Mouse (Mus musculus): ENCODE measurements around the gene Fes. TPM values are rescaled to one million over a fixed set of nuclear protein-coding genes. Genes with fewer than 3 reads are reported as not detected.
"Not testable (repeated sequence)": the region's sequence is repeated elsewhere in the genome, so short reads cannot be mapped to it uniquely, and the experiment has no call there.

The Fes gene
- total RNA-seq, 2 experiments from 2014 or later, result 117 to 158 TPM

- no peak for ATAC-seq (replicated peaks; ENCODE audit: poor library complexity)
Measured at GRCm38 (mm10) chr7:80405188-80405695, 17.5 kb upstream of the Fes start, which contains the start of gene Furin. Furin (minus strand) TSS chr7:80405436.

GRCm38 (mm10) chr7:80404101-80404894 is 16.6 kb upstream of the Fes start:
- ATAC-seq (replicated peaks; ENCODE audit: poor library complexity), result peak; percentile 61

GRCm38 (mm10) chr7:80403551-80403950 is 15.8 kb upstream of the Fes start:
- 0 out of 2 replicates have a peak, but pooled peaks have one; percentile 3 for ATAC-seq (replicated peaks; ENCODE audit: poor library complexity)

- ATAC-seq (replicated peaks; ENCODE audit: poor library complexity), result 0 out of 2 replicates have a peak, but pooled peaks have one; percentile 13
Measured at GRCm38 (mm10) chr7:80402651-80403321, 15.0 kb upstream of the Fes start.

GRCm38 (mm10) chr7:80401860-80402641 is 14.3 kb upstream of the Fes start:
- no peak for ATAC-seq (replicated peaks; ENCODE audit: poor library complexity)

- ATAC-seq (replicated peaks; ENCODE audit: poor library complexity), result no peak
Measured at GRCm38 (mm10) chr7:80401041-80401859, 13.5 kb upstream of the Fes start.

GRCm38 (mm10) chr7:80400571-80400970 is 12.8 kb upstream of the Fes start:
- ATAC-seq (replicated peaks; ENCODE audit: poor library complexity), result no peak

GRCm38 (mm10) chr7:80400099-80400498 is 12.4 kb upstream of the Fes start:
- ATAC-seq (replicated peaks; ENCODE audit: poor library complexity), result peak; percentile 21; the same call in 1 of the 2 replicates

- no peak for ATAC-seq (replicated peaks; ENCODE audit: poor library complexity)
Measured at GRCm38 (mm10) chr7:80398654-80399444, 11.1 kb upstream of the Fes start.

GRCm38 (mm10) chr7:80397986-80398385 is 10.2 kb upstream of the Fes start:
- ATAC-seq (replicated peaks; ENCODE audit: poor library complexity), result no peak

- not testable (repeated sequence) for ATAC-seq (replicated peaks; ENCODE audit: poor library complexity)
Measured at GRCm38 (mm10) chr7:80396427-80396826, 8.7 kb upstream of the Fes start.

GRCm38 (mm10) chr7:80394600-80394999 is 6.9 kb upstream of the Fes start:
- ATAC-seq (replicated peaks; ENCODE audit: poor library complexity), result no peak

GRCm38 (mm10) chr7:80392119-80392518 is 4.4 kb upstream of the Fes start:
- no peak for ATAC-seq (replicated peaks; ENCODE audit: poor library complexity)

GRCm38 (mm10) chr7:80387033-80387632 is 613 bp downstream of the Fes start:
- ATAC-seq (replicated peaks; ENCODE audit: poor library complexity), result no peak

GRCm38 (mm10) chr7:80386235-80386930 is 1.4 kb downstream of the Fes start:
- peak; percentile 80 for ATAC-seq (replicated peaks; ENCODE audit: poor library complexity)

- ATAC-seq (replicated peaks; ENCODE audit: poor library complexity), result no peak
Measured at GRCm38 (mm10) chr7:80382919-80383318, 4.8 kb downstream of the Fes start.

GRCm38 (mm10) chr7:80379531-80379930 is 8.2 kb downstream of the Fes start:
- ATAC-seq (replicated peaks; ENCODE audit: poor library complexity), result peak; percentile 49

- peak; percentile 45 for ATAC-seq (replicated peaks; ENCODE audit: poor library complexity)
Measured at GRCm38 (mm10) chr7:80377471-80377870, 10.3 kb downstream of the Fes start.
